Mouse (Mus musculus) embryonic facial prominence, embryonic 13.5 days (tissue): Measurements from ENCODE around the gene Rpap3. TPM values are rescaled to one million over a fixed set of nuclear protein-coding genes. Genes with fewer than 3 reads are reported as not detected.

Experiments used
- ATAC-seq: fragments of 200-750 bp; cut with Nextera tagmentation; 2 replicates; pipeline ENCODE4 v1.8.0; 2017; ENCODE audit warnings: low read depth; ENCODE audit not compliant: insufficient number of reproducible peaks, insufficient read depth, low FRiP score, low TSS enrichment
- H3K27ac ChIP-seq: fragments of 300-500 bp; sonication (generic); 2 replicates; pipeline ENCODE4 v1.5.1; 2015; ENCODE audit warnings: moderate library complexity, mild to moderate bottlenecking, inconsistent platforms
- H3K27me3 ChIP-seq: fragments of 300-500 bp; sonication (generic); 2 replicates; pipeline ENCODE4 v1.6.1; 2015; ENCODE audit warnings: mild to moderate bottlenecking, inconsistent platforms
- H3K36me3 ChIP-seq: fragments of 300-500 bp; sonication (generic); 2 replicates; pipeline ENCODE4 v1.6.1; 2015; ENCODE audit warnings: mild to moderate bottlenecking, inconsistent platforms
- H3K4me1 ChIP-seq: fragments of 300-500 bp; sonication (generic); 2 replicates; pipeline ENCODE4 v1.6.1; 2015; ENCODE audit warnings: inconsistent platforms
- H3K4me2 ChIP-seq: fragments of 300-500 bp; sonication (generic); 2 replicates; pipeline ENCODE4 v1.6.1; 2015; ENCODE audit warnings: moderate library complexity, mild to moderate bottlenecking, inconsistent platforms
- H3K4me3 ChIP-seq: fragments of 300-500 bp; sonication (generic); 2 replicates; pipeline ENCODE4 v1.5.1; 2015; ENCODE audit warnings: mild to moderate bottlenecking, inconsistent platforms
- H3K9ac ChIP-seq: fragments of 300-500 bp; sonication (generic); 2 replicates; pipeline ENCODE4 v1.6.1; 2015; ENCODE audit warnings: mild to moderate bottlenecking, inconsistent platforms
- H3K9me3 ChIP-seq: fragments of 300-500 bp; sonication (generic); 2 replicates; pipeline ENCODE4 v1.6.1; 2016; ENCODE audit warnings: inconsistent platforms
- WGBS: fragments of 180-500 bp; shearing (Covaris S2); methylation state at CpG from one replicate; pipeline ENCODE4 v1.1.7; 2015; ENCODE audit warnings: mixed read lengths; 5-methylcytosine and 5-hydroxymethylcytosine counted together
- polyA plus RNA-seq: library from polyadenylated mRNA; unstranded; fragments of >200 nt; fragmentation: Nextera tagmentation; extraction: Ambion mirVana; gene quantifications from 2 replicates; pipeline ENCODE4 v1.2.1, GENCODE M21; 2015

Gene Rpap3
- polyA plus RNA-seq, 1 experiment from 2014 or later = 28.7 TPM

DNA sequence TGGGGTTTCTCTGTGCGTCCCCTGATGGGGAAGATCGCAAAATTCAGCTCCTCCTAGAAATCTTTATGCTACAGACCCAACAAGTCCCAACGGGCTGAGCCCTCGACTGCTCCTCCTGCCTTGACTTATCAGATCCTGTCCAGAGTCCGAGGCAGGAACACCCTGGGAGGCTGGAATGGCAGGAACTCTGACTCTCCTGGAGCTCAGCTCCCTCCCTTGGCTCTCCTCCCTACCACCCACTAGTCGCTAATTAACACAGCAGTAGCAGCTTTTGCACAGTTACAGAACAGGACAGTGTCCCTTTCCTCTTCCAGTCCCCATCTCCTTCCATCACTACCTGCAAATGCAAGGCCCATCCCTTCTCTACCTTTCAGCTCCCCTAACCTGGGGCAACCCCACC, 24.7 kb upstream of the Rpap3 start:
- no peak for ATAC-seq
- H3K4me2 ChIP-seq = no peak overlapping the region
- no peaks in the 10 kb centered on the region for H3K27me3 ChIP-seq
- no peaks in the 10 kb centered on the region for H3K4me1 ChIP-seq
- no peaks in the 10 kb centered on the region for H3K36me3 ChIP-seq
- no peaks in the 10 kb centered on the region for H3K9me3 ChIP-seq
- no peak overlapping the region for H3K27ac ChIP-seq
- H3K9ac ChIP-seq = no peak overlapping the region
- WGBS = 48% methylated on average over 6 of the region's 6 CpGs
- H3K4me3 ChIP-seq = no peak overlapping the region

GRCm38 (mm10) chr15:97728804-97729203, 23.2 kb upstream of the Rpap3 start:
- H3K9ac ChIP-seq = no peak overlapping the region
- H3K9me3 ChIP-seq = no peaks in the 10 kb centered on the region
- H3K4me1 ChIP-seq = no peaks in the 10 kb centered on the region
- no peaks in the 10 kb centered on the region for H3K36me3 ChIP-seq
- no peak overlapping the region for H3K4me3 ChIP-seq
- ATAC-seq = no peak
- no peak overlapping the region for H3K4me2 ChIP-seq
- no peaks in the 10 kb centered on the region for H3K27me3 ChIP-seq
- whole genome bisulfite sequencing = 68% methylated on average over 7 of the region's 7 CpGs
- H3K27ac ChIP-seq = no peak overlapping the region

- ATAC-seq = no peak
- H3K4me3 ChIP-seq = no peak overlapping the region
- 89% methylated on average over 11 of the region's 11 CpGs for WGBS
These were observed 22.8 kb upstream of the Rpap3 start for GRCm38 (mm10) chr15:97728394-97728793.

GRCm38 (mm10) chr15:97727520-97727919, 21.9 kb upstream of the Rpap3 start:
- ATAC-seq = no peak
- H3K4me3 ChIP-seq = no peak overlapping the region
- H3K36me3 ChIP-seq = no peaks in the 10 kb centered on the region
- H3K9me3 ChIP-seq = no peaks in the 10 kb centered on the region
- no peak overlapping the region for H3K9ac ChIP-seq
- H3K27ac ChIP-seq = no peak overlapping the region
- H3K4me2 ChIP-seq = no peak overlapping the region
- no peaks in the 10 kb centered on the region for H3K4me1 ChIP-seq
- H3K27me3 ChIP-seq = no peaks in the 10 kb centered on the region
- WGBS = 59% methylated on average over 5 of the region's 5 CpGs

More at GRCm38 (mm10) chr15:97728394-97728793, 22.8 kb upstream of the Rpap3 start:
- Histone ChIP-seq H3K27ac (no peak overlapping the region), H3K9ac (no peak overlapping the region), H3K4me2 (no peak overlapping the region), H3K4me1 (no peaks in the 10 kb centered on the region), H3K9me3 (no peaks in the 10 kb centered on the region), H3K36me3 (no peaks in the 10 kb centered on the region), H3K27me3 (no peaks in the 10 kb centered on the region)

GRCm38 (mm10) chr15:97727048-97727447, 21.4 kb upstream of the Rpap3 start:
- WGBS = 69% methylated on average over 8 of the region's 8 CpGs
- no peaks in the 10 kb centered on the region for H3K9me3 ChIP-seq

GRCm38 (mm10) chr15:97726310-97726709, 20.7 kb upstream of the Rpap3 start:
- H3K4me1 ChIP-seq = peaks cover 3% of the 10 kb centered on the region
- no peak overlapping the region for H3K4me2 ChIP-seq
- WGBS = 78% methylated on average over 13 of the region's 13 CpGs
- no peak for ATAC-seq
- H3K27me3 ChIP-seq = no peaks in the 10 kb centered on the region
- H3K9me3 ChIP-seq = no peaks in the 10 kb centered on the region
- no peak overlapping the region for H3K9ac ChIP-seq
- no peak overlapping the region for H3K4me3 ChIP-seq
- H3K27ac ChIP-seq = no peak overlapping the region
- H3K36me3 ChIP-seq = no peaks in the 10 kb centered on the region

More at GRCm38 (mm10) chr15:97727048-97727447, 21.4 kb upstream of the Rpap3 start:
- no peaks in the 10 kb centered on the region for H3K4me1 ChIP-seq
- H3K9ac ChIP-seq = no peak overlapping the region
- H3K4me2 ChIP-seq = no peak overlapping the region
- H3K27me3 ChIP-seq = no peaks in the 10 kb centered on the region
- no peaks in the 10 kb centered on the region for H3K36me3 ChIP-seq
- no peak for ATAC-seq
- no peak overlapping the region for H3K27ac ChIP-seq
- H3K4me3 ChIP-seq = no peak overlapping the region

DNA sequence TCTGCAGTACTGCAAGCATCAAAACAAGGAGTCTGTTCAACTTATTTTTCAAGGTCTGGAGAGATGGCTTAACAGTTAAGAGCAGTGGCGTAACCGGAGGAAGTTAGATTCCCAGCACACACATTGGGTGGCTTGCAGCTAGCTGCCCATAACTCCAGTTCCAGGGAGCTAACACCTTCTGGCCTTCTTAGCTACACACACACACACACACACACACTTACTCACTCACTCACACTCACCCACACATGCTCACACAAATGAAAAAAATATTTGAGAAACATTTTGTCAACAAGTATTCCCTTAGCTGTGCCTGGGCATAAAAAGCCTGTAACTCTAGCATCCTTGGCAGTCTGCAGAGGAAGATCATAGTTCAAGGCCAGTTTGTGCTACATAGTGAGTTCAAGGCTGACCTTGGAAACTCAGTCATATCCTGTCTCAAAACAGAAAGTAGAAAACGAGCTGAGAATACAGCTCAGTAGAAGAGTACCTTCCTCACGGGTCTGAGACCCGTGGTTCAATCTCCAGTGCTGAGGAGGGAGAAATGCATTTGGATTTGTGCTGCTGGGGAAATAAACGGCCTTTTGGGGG, 19.7 kb upstream of the Rpap3 start:
- Histone ChIP-seq H3K27ac (no peak overlapping the region), H3K9ac (no peak overlapping the region), H3K27me3 (no peaks in the 10 kb centered on the region), H3K36me3 (no peaks in the 10 kb centered on the region), H3K4me1 (peaks cover 10% of the 10 kb centered on the region), H3K4me2 (no peak overlapping the region), H3K4me3 (no peak overlapping the region), H3K9me3 (no peaks in the 10 kb centered on the region)
- 80% methylated on average over 6 of the region's 6 CpGs for WGBS
- ATAC-seq = no peak

- Histone ChIP-seq H3K27ac (no peak overlapping the region), H3K9ac (no peak overlapping the region), H3K27me3 (no peaks in the 10 kb centered on the region), H3K4me2 (no peak overlapping the region), H3K9me3 (no peaks in the 10 kb centered on the region), H3K4me1 (peaks cover 15% of the 10 kb centered on the region), H3K36me3 (no peaks in the 10 kb centered on the region), H3K4me3 (no peak overlapping the region)
- no peak for ATAC-seq
- 83% methylated on average over 17 of the region's 17 CpGs for WGBS
These were observed 18.9 kb upstream of the Rpap3 start for GRCm38 (mm10) chr15:97724346-97725197.

- peaks cover 16% of the 10 kb centered on the region for H3K4me1 ChIP-seq
- H3K27me3 ChIP-seq = no peaks in the 10 kb centered on the region
- no peak overlapping the region for H3K4me3 ChIP-seq
- H3K4me2 ChIP-seq = no peak overlapping the region
- no peaks in the 10 kb centered on the region for H3K36me3 ChIP-seq
- no peak overlapping the region for H3K27ac ChIP-seq
- H3K9me3 ChIP-seq = no peaks in the 10 kb centered on the region
- WGBS = 86% methylated on average over 6 of the region's 6 CpGs
- ATAC-seq = no peak
- no peak overlapping the region for H3K9ac ChIP-seq
These were observed 18.1 kb upstream of the Rpap3 start for GRCm38 (mm10) chr15:97723536-97724345.

GRCm38 (mm10) chr15:97721008-97721701, 15.5 kb upstream of the Rpap3 start:
- Histone ChIP-seq H3K4me1 (peaks cover 21% of the 10 kb centered on the region), H3K4me3 (no peak overlapping the region), H3K27ac (0 out of 2 replicates have a peak overlapping the region, but pooled peaks have one; percentile 35), H3K27me3 (no peaks in the 10 kb centered on the region), H3K36me3 (no peaks in the 10 kb centered on the region), H3K9ac (no peak overlapping the region), H3K9me3 (no peaks in the 10 kb centered on the region), H3K4me2 (no peak overlapping the region)
- no peak for ATAC-seq
- 57% methylated on average over 15 of the region's 15 CpGs for WGBS

DNA sequence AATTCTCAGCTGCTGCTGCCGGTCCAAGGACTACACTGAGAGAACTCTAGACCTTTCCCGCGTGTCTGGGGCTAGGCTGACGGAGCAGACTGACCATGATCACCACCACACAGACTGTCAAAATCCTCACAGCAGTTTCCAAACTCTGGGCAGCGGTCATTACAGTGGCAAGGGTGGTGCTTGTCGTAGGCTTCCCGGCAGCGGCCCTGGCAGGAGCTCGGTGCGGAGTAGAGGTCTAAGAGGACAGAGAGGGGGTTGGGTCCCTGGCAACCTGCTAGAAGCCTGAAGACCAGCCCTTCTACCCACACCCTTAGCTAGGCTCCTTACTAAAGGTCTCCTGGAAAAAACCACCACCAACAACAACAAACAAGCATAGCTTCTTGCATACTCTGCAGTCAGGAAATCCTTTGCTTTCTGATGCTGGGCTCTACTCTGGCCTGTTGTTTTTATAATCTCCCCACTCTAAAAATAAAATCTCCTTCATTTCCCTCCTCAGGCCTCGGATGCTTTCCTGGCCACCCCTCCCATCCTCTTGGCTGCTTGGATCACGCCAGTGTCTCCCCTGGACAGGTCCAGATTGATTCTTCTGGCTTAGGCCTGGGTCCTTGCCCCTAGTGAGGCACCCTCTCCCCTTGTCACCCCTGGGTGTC, 14.5 kb upstream of the Rpap3 start:
- 0 out of 2 replicates have a peak overlapping the region, but pooled peaks have one; percentile 3 for H3K27ac ChIP-seq
- no peaks in the 10 kb centered on the region for H3K9me3 ChIP-seq
- H3K9ac ChIP-seq = no peak overlapping the region
- no peaks in the 10 kb centered on the region for H3K36me3 ChIP-seq
- peaks cover 21% of the 10 kb centered on the region for H3K4me1 ChIP-seq
- ATAC-seq = no peak
- 81% methylated on average over 12 of the region's 12 CpGs for WGBS
- H3K27me3 ChIP-seq = no peaks in the 10 kb centered on the region
- H3K4me2 ChIP-seq = no peak overlapping the region
- H3K4me3 ChIP-seq = no peak overlapping the region
